Mouse (Mus musculus) left cerebral cortex, postnatal 36 days (tissue): ENCODE results near the gene Lmo4. TPM values are rescaled to one million over a fixed set of nuclear protein-coding genes. Genes with fewer than 3 reads are reported as not detected.

Experiments
- DNase-seq, 2 experiments: peaks; one replicate each; pipeline ENCODE4 v3.0.0; 2021 to 2022; ENCODE audit warnings: low spot score in 2 of 2, mixed read lengths in 1 of 2
- intact Hi-C: fragments of 180-260 bp; cut with DNase I; formaldehyde crosslinking; loops from one replicate; pipeline ENCODE4 v1.15.1; 2025
- total RNA-seq, 2 experiments: library from RNA; stranded (reverse); gene quantifications; 2 replicates each; pipeline ENCODE4 v1.2.3; 2021

Lmo4 gene
- total RNA-seq, 2 experiments from 2014 or later = 301 to 330 TPM

GRCm38 (mm10) chr3:144163718-144164117 is 41.3 kb downstream of the Lmo4 start:
- DNase-seq = no peak
- intact Hi-C loops = no loop called here

DNA sequence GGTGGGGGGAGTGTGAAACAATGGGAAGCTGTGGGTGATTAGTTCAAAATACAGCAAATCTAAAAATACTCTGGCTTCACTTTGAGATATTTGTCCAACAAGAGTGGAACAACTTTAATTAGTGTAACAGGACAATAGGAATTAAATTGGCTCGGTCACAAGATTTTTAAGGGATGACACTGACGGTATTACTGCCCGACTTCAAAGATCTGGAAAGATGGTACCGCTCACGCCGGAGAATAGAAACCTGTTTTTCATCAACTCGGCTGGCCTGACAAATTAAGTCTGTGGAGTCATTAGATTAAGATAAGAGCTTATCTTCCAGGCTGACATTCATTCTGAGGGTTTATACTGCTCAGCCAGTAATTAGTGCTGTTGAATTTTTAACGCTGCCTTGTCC is 42.9 kb downstream of the Lmo4 start:
- DNase-seq = no peak
- intact Hi-C loops = no loop called here

- no peak for DNase-seq
- intact Hi-C loops = no loop called here
Observed at GRCm38 (mm10) chr3:144161261-144161660, 43.8 kb downstream of the Lmo4 start.

GRCm38 (mm10) chr3:144155746-144156145 is 49.3 kb downstream of the Lmo4 start:
- intact Hi-C loops = no loop called here
- no peak for DNase-seq

- no peak for DNase-seq
- intact Hi-C loops = no loop called here
Observed at GRCm38 (mm10) chr3:144153395-144153794, 51.6 kb downstream of the Lmo4 start.

- intact Hi-C loops = no loop called here
- DNase-seq = no peak
Observed at GRCm38 (mm10) chr3:144151001-144151400, 54.0 kb downstream of the Lmo4 start.

DNA sequence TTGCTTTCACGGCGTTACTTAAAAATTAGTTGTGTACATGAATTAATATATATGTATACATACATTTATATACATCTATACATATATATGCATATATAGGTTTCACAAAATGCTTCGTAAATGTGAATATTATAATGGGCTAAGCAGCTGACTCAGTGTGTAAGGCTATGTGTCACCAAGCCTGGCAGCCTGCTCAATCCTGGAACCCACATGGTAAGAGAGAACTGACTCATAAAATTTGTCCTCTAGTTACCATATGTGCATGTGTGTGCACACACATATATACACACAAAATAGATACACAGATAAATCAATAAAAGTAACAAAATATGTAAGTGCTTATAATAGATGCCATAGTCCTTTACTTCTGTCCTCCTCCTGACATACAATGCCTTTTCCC is 56.8 kb downstream of the Lmo4 start:
- intact Hi-C loops = no loop called here
- no peak for DNase-seq

- no peak for DNase-seq
- intact Hi-C loops = no loop called here
Observed at GRCm38 (mm10) chr3:144147244-144147643, 57.8 kb downstream of the Lmo4 start.

DNA sequence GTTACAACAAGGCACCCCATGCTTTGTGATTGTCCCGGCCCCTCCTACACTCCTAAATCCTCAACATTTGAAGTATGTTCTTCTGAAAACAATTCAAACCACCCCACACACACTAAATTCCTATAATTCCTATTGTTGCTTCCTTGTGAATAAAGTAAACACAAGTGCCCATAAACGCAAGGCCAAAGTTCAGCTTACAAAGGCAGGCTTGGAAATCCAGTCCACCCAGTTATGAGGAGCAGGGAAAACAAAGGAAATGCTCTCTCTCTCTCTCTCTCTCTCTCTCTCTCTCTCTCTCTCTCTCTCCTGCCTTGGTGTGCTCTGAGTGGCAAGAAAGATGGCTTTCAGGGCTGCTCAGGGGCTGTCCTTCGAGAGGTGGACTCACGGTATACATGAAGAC is 61.0 kb downstream of the Lmo4 start:
- no peak for DNase-seq
- intact Hi-C loops = no loop called here

GRCm38 (mm10) chr3:144142939-144143338 is 62.1 kb downstream of the Lmo4 start:
- intact Hi-C loops = no loop called here
- DNase-seq = no peak

GRCm38 (mm10) chr3:144141786-144142185 is 63.2 kb downstream of the Lmo4 start:
- intact Hi-C loops = no loop called here
- DNase-seq = peak; percentile 17 to 49

GRCm38 (mm10) chr3:144140816-144141215 is 64.2 kb downstream of the Lmo4 start:
- DNase-seq = no peak
- intact Hi-C loops = no loop called here

DNA sequence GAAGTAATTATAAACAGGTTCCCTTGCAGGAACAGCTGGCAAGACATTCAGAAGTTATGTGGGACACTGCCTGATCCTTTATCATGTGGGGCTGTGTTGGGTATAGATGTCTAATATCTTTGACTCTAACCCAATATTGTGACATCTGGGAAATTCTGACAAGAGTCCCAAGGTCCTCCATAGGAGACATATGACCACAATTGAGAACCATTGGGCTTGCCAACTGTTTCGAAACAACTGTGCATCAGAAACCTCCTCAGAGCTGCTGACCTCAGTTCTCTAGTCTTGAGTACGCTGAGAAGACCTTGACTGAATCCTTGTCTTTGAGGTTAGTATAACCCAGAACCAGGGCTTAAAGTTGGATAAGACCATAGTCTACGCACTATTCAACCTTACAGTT is 66.4 kb downstream of the Lmo4 start:
- intact Hi-C loops = no loop called here
- no peak for DNase-seq
